Mouse (Mus musculus) spleen, postnatal 4 days (tissue): Measurements from ENCODE around the gene Gna15.

ENCODE experiments used
- DNase-seq, 2 experiments: peaks; one replicate each; pipeline ENCODE4 v3.0.0; 2022; ENCODE audit warnings: low spot score in 2 of 2

Gene Gna15

DNA sequence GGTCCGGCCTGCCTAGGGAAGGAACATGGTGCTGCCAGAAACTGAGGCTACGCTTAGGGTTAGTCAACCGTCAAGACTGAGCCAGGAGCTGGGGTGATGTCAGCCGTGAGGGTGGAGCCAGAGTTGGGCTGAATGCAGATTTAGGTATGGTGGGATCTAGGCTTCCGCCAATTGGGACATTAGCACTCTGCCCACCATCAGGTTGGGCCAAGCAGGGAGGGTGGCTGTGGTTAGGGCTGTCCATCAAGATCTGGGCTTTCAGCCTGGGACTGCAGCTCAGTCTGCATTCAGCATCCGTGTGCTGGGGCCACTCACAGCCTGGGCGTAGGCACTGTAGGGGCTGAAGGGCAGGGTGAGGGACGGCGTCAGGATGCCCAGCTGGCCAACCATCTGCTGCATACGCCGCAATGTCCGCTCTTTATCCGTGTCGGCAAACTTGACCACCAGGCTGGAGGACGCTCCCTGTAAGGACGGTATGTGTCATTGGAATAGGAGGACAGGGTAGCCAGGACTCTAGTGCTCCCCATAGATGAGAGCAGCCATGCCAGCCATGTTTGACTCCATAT, 56.3 kb downstream of the Gna15 start:
- no peak for DNase-seq

DNA sequence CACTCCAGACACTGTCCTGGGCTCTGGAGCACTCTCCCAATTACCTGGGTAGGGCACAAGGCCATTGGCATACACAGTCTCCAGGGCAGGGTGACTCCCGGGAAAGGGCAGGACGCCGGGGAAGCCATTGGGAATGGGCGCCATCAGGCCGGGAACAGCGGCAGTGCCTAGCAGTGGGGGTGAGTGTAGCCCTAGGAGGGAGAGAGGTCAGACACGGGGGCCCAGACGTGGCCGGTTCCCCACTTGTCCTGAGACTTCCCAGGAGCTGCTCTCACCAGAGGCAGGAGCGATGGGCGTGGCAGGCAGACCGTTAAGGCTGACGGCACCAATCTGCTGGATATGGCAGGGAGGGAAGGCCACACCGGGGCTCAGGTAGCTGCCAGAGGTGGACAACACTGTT, 57.1 kb downstream of the Gna15 start:
- DNase-seq, result peak; percentile 13 to 63

GRCm38 (mm10) chr10:81466066-81466465, 58.0 kb downstream of the Gna15 start:
- peak in 1 of 2 experiments; percentile 56 for DNase-seq

- peak; percentile 16 to 61 for DNase-seq
Measured at GRCm38 (mm10) chr10:81465265-81465645, 58.8 kb downstream of the Gna15 start.

DNA sequence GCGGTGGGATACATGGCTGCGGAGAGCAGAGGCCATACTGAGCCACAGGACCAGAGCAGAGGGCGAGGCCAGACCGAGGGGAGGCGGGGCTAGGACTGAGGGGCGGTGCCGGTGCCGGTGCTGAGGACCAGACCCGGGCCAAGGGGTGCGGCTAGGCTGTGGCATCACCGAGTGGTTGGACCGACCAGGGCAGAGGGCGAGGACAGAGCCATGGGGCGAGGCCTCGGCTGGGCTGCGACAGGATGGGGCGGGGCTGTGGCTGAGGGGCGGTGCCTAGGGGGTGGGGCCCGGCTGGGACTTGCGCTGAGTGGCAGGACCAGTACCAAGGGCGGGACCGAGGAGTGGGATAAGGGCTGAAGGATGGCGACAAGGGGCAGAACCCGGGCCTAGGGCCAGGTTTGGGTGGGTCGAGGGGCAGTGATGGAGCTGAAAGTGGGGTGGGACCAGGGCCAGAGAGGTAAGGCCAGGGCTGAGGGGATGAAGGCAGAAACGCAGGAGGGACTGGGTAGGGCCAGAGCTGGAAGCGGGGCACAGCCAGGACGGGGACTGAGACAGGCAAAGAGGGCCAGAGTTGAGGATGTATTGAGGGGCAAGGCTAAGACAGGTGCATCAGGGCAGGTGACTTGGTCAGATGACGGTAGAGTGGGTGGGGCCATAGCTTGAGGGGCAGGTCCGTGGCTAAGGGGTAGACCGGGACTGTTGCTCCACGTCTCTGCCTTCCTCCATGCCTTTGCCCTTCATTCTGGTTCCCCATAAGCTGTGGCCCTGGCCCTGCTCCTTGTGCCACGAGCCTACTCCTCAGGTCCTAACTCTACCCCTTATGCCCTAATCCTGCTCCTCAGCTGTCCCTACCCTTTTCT, 59.4 kb downstream of the Gna15 start:
- peak; percentile 59 to 80 for DNase-seq

- peak in 1 of 2 experiments; percentile 61 for DNase-seq
Measured at GRCm38 (mm10) chr10:81463531-81463930, 60.5 kb downstream of the Gna15 start.

GRCm38 (mm10) chr10:81462917-81463316, 61.1 kb downstream of the Gna15 start:
- DNase-seq, result peak in 1 of 2 experiments; percentile 58

- peak in 1 of 2 experiments; percentile 59 for DNase-seq
Measured at GRCm38 (mm10) chr10:81462415-81462804, 61.6 kb downstream of the Gna15 start.

DNA sequence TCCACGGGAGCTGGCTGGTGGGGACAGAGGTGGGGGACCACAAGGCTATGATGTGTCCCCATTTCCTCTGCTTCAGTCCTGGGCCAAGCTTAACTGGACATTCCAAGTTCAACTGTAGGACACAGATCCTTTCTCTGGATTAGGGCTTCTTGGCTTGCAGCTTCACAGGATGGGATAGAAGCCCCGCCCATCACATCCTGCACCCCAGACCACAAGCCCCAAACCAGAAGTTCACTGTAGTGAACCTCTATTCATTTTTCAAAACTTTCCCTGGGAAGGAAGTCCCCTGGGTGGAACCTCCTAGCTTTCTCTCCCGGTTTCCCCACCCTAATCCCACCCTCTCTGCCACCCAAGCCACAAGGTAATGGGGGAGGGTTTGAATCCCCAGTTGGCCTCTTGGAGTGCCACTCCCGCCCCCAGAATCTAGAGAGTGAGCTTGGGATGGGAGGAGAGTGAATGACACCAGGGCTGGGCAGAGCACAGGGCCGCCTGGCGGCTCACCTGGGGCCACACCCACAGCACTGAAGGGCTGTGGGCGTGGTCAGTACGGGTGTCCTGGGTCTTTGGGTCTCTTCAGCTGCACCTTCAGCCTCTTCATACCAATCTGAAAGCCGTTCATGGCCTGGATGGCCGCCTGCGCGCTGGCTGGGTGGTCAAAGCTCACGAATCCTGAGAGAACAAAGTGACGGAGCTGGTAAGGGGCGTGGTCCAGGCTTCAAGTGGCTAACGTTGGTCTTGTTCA, 62.2 kb downstream of the Gna15 start:
- peak in 1 of 2 experiments; percentile 55 for DNase-seq

DNA sequence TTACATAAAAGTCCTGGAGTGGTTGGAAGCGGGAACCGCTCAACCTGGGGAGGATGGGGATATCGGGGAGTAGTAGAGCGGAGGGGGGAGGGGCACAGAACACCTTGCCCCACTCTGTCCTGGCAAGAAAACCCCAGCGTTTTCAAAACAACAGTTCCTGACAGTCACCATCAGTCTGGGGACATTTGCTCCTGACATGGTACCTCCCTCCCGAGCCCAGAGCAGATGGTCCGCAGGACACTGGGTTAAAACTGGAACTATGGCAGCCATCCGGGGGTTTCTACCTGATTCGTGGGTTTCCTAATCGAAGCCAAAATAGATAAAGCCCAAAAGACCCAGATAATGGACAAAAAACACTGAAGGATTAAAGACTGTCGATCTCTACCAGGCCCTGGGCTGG, 63.1 kb downstream of the Gna15 start:
- peak in 1 of 2 experiments; percentile 55 for DNase-seq

DNA sequence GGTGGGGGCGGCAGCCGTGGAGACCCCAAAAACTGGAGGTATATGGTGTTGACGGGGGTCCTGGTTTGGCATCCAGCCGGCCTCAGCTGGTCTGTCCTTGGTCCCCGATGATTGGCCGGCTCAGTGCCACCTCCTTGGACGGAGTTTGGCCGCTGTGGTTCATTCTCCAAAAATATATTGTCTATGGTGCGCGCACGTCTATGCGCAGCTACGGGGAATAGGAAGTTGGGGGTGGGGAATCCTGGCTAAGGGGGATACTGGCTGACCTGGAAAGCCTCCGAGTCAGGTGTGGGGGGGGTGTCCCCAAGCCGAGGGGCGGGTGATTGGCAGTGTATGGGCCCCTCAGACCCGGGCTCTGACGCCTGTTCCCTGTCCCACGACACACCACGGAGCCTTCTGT, 63.6 kb downstream of the Gna15 start:
- DNase-seq, result peak in 1 of 2 experiments; percentile 55

GRCm38 (mm10) chr10:81459399-81459798, 64.6 kb downstream of the Gna15 start:
- no peak for DNase-seq

DNA sequence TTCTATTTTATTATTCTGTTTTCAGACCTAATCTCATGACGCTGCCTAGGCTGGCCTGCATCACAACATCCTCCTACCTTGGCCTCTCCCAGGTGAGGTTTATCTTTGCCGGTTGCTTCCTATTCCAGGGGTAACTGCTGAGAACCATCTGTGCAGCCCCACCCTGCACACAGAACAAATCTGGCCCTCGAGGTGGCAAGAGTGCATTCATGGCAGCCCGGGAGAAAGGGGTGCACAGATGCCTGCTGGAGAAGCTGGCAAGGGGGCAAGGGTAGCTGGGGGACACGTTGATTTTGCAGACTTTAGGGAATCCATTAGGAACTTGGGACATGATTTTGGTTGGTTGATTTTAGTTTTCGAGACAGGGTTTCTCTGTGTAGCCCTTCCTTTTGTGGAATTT, 65.8 kb downstream of the Gna15 start:
- DNase-seq, result no peak

DNA sequence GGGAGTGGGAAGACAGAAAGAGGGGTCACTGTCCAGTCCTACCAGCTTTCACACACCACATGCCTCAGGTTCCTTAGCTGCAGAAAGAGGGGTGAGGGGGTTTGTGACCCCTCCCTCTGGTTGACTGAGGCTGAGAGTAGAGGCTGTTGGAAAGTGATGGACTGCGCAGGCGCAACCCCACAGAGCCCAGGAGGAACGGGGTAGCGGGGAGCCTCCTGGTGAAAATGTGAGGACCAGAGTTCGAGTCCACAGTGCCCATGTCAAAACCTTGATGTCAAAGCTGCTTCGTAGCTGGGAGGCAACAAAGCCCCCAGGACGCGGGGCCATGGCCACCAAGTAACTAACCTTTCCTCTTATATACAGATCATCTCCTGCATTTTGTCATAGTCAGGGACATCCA, 66.4 kb downstream of the Gna15 start:
- DNase-seq, result peak in 1 of 2 experiments; percentile 59

- peak in 1 of 2 experiments; percentile 56 for DNase-seq
Measured at GRCm38 (mm10) chr10:81456983-81457563, 67.0 kb downstream of the Gna15 start.

DNA sequence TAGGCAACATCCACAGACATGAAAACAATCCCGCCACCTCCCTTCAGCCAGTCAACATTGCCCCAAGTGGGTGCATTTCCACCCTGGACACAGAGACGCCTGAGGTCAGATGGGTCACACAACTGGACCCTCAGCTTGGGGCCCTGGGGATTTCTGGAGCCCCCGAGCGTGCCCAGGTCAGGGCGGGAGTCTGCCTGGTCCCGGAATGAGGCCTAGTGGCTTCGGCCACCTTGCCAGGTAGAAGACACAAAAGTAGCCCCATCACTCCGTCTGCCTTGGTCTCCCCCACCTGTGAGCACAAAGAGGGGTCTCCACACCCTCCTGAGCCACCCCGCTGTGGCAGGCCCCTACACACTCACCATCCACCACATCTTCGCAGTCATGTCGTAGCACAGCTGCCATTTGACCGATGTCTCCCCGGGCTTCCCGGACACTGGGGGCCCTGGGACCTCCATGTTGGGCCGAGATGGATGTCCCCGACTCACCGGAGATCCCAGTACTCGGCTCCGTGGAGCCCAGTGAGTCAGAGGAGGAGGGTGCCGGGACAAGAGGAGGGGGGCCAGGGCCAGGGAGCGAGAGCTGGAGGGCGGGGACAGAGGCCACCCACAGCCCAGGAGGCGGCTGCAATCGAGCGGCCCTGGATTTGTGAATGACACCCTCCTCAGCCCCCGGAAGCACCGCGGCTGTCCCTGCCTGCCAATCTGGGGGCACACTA, 68.7 kb downstream of the Gna15 start, which contains the start of gene Nfic:
TSS of gene Nfic (minus strand) at position 455 of the 715 bp plus-strand sequence.
- peak in 1 of 2 experiments; percentile 60 for DNase-seq

GRCm38 (mm10) chr10:81454106-81454505, 69.9 kb downstream of the Gna15 start:
- no peak for DNase-seq

DNA sequence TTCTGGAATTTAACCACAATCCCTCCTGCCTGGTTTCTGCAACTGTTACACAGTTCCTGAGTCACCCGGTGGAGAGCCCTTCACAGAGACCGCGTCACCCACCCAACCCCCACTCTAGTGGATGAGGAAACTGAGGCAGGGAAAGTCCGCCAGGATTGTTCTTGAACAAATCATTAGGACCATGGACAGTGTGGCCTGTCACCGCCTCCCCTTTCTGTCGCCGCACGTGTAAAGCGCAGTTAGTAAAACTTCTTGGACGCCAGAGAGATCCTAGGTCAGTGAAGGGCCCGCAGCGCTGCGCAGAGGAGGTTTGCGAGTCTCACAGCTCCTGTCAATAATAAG, 71.1 kb downstream of the Gna15 start:
- DNase-seq, result peak in 1 of 2 experiments; percentile 53
